Mouse (Mus musculus): Measurements from ENCODE around the gene Serpina1e.
"Not testable (repeated sequence)": the region's sequence is repeated elsewhere in the genome, so short reads cannot be mapped to it uniquely, and the experiment has no call there.

Serpina1e gene

DNA sequence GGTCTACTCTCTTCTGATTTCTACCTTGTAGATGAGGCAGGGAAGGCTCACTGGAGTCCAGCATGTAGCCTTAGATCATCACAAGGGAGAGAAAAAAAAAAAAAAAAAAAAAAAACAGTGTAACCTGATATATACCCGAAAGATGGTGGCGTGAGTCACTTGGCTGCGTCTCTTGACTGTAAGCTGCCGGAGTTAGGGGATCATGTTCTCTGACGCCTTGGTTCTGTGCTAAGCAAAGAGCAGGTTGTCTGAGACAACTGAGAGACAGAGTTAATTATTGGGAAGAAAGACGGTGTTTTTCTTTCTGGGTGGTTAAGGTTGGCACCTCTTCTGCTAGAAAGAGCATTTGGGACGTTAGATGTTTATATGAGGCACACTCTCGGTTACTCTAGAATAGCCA is 4.1 kb upstream of the Serpina1e start:
- no peak for DNase-seq (ENCODE audit: low read depth, low spot score)

DNA sequence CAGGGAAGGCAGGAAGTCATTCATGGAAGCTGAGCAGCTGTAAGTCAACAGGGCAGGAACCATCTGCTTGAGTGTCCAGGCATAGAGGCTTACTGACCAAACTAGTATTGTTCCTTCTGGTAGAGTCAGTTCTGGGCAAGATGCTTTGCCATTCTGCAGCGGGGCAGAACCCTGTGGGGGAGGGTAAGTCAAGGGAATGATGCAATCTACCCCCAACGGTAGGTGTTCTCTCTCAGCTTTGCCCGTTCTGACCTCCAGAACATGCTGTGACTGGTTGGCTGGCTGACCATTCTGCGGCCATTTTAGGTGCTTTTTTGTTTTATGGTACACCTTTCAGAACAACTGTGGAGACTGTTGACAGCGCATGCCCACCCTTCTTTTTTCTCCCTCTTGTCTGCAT is 3.6 kb upstream of the Serpina1e start:
- DNase-seq (ENCODE audit: low read depth, low spot score) = no peak

DNA sequence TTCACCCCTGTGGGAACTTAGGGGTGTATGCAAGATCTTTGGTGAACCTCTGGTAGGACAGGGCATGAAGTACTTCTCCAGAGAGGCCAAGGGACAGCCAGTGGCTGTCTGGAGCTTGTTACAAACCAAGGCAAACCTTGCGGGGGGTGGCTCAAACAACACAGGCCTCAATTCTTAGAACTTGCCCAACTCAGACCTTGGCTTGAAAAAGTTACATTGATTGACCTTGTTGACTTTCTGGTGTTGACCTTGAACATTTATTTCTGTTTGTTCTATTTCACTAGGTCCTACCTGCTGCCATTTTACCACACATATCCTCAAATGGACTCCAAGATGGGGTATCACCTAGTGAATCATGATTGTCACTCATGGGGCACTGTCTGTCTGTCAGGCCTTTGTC is 2.9 kb upstream of the Serpina1e start:
- no peak for DNase-seq (ENCODE audit: low read depth, low spot score)

DNA sequence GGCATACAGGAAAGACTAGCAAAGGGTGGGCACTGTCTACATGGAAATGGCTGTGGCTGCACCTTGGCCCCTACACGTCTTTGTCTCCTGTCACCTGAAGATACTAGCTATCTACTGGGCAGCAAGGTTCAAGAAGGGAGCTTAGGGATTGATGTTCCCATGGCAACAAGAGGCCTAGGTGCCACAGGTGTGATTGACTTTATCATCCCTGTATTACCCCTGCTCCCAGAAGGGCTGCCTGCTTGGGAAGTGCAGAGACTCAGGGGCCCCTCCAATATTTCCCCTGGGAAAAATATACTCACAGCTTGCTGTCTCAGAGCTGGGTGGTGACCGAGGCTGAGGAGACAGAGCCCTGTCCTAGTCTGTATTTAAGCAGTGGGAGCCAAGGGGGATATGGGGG is 2.2 kb downstream of the Serpina1e start:
- DNase-seq (ENCODE audit: low read depth, low spot score) = not testable (repeated sequence)

DNA sequence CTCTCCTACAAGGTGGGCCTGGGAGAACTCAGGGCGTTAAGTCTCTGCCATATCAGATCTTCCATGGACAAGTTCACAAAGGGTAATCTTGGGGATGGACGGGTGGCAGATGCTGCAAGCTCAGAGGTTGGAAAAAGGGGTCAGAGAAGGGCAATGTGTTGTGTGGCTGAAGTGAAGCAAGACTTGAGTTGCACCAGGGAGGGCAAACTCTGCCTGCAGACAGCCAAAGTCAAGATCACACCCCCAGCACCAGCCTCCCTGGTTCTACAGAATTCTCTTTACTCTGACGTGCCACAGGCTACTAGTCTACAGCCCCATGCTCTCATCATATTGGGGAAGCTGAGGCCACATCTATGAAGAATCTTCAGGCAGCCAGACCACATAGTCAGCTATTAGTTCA is 5.8 kb downstream of the Serpina1e start:
- not testable (repeated sequence) for DNase-seq (ENCODE audit: low read depth, low spot score)

DNA sequence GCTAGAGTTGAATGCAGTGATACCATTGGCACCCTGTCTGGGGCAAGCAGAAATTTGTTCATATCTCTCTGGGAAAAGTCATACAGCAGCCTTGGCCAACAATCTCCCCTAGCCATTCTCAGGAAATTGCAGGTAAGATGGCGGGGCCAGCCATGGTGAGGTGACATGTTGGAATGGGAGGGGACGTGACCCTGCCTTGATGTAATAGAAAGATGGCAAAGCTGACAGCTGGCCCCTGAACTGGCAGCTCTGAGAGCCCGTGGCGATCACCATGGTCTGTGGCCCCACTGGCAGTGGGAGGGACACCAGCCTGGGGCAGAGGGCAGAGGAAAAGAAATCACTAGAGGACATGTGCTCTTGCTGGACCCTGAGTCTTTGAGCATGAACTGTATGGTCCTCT is 12.5 kb downstream of the Serpina1e start:
- no peak for DNase-seq (ENCODE audit: low read depth, low spot score)

DNA sequence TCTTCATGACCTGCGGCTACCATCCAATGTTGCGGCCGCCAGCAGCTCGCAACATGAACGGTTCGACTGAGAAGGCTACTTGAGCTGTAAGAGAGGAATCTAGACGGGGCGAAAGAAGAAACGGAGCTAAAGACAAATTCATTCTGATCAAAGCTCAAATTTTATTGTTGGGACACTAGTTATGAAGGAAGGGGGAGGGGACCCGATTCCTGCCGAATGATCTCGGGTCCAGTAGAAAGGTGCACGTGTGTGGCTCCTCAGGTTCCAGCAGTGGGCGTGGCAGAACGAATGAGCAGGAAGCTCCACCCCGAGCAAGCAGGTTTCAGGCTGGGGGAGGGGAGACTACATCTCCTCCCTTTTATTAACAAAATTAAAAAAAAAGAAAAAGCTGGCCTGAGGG is 49.6 kb downstream of the Serpina1e start:
- not testable (repeated sequence) for DNase-seq (ENCODE audit: low read depth, low spot score)

DNA sequence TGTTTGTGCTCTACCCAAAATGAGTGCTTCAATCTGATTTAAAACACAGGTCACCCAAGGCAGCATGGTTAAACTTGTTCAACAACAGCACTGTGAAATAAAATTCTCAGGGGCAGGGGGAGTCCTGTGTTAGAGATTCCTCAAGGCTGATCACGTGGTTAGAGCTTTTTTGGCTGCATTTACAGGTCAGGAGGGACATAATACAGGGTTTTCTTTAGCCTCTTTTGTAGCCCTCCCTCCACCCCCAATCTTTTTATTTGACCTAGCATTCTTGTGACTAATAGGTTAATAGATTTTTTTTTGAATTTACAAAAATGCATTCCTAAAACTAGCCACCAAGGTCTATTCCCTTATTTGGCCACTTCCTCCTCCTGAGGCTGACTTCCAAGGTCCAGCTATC is 51.0 kb downstream of the Serpina1e start:
- not testable (repeated sequence) for DNase-seq (ENCODE audit: low read depth, low spot score)

DNA sequence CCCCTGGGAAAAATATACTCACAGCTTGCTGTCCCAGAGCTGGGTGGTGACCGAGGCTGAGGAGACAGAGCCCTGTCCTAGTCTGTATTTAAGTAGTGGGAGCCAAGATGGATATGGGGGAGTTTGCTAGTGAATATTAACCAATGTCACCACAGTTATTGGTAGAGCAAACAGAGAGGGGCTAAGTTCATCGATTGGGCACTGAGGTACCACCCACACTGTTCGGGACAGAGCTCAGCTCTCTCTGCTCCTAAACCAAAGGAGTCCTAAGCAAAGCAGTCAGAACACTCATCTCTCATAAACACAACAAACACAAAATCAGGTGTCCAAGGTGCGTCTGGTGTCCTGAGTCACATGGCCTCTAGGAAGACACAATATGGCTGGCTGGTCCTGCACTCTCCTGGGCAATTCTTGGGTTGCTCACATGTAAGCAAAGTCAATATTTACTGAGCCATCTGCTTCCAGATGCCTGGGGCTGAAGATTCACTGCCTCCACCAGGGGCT is 53.9 kb downstream of the Serpina1e start, which contains the start of gene Serpina1c:
TSS of gene Serpina1c (minus strand) at position 51 of the 504 bp plus-strand sequence.
- DNase-seq (ENCODE audit: low read depth, low spot score) = not testable (repeated sequence)

DNA sequence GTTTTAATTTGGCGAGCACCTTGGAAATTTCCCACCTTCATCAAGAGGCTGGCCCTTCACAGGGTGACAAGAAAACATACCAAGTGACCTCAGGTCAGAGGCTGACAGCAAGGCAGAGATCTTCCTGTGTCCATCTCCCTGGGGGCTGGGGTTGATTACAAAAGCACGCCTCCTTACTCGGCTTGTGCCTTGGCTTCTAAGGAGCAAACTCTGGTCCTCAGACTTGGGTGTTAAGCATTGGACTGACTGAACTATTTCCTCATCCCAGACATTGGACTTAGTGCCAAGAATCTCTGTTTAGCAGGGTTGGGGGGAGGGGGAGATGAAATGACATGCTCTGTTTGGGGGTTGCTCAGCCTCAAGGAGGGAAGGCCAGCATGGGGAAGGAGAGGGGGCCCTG is 56.8 kb downstream of the Serpina1e start:
- not testable (repeated sequence) for DNase-seq (ENCODE audit: low read depth, low spot score)

All from retina, postnatal 7 days (tissue).